Mouse (Mus musculus): ENCODE measurements around the gene Vmn1r31.

Gene Vmn1r31

GRCm38 (mm10) chr6:58475230-58475629 is at the start of gene Vmn1r31:
Vmn1r31 (minus strand) TSS chr6:58475330.
- DNase-seq: no peak

GRCm38 (mm10) chr6:58443285-58443684 is 31.8 kb downstream of the Vmn1r31 start, which contains the start of gene Vmn1r30:
Vmn1r30 (minus strand) TSS chr6:58443385.
- DNase-seq: no peak

Data from heart, adult 11 months (tissue).